Mouse (Mus musculus) forebrain, postnatal 0 days (tissue): ENCODE measurements around the gene Kcnn3. TPM values are rescaled to one million over a fixed set of nuclear protein-coding genes. Genes with fewer than 3 reads are reported as not detected.

Experiments used
- ATAC-seq: fragments of 200-750 bp; cut with Nextera tagmentation; 2 replicates; pipeline ENCODE4 v1.8.0; 2017; ENCODE audit warnings: mild to moderate bottlenecking, moderate library complexity
- DNase-seq: peaks from one replicate; pipeline ENCODE4 v3.0.0-alpha.2; 2015
- H3K27ac ChIP-seq: fragments of 300-500 bp; sonication (generic); 2 replicates; pipeline ENCODE4 v1.5.1; 2014; ENCODE audit warnings: low read depth, mild to moderate bottlenecking, antibody characterized with exemption, low read length, moderate library complexity, mixed read lengths
- H3K27me3 ChIP-seq: fragments of 300-500 bp; sonication (generic); 2 replicates; pipeline ENCODE4 v1.6.1; 2014; ENCODE audit warnings: mild to moderate bottlenecking, low read length, mixed read lengths; ENCODE audit not compliant: insufficient read depth
- H3K36me3 ChIP-seq: fragments of 300-500 bp; sonication (generic); 2 replicates; pipeline ENCODE4 v1.6.1; 2014; ENCODE audit warnings: mild to moderate bottlenecking, moderate library complexity; ENCODE audit not compliant: insufficient read depth
- H3K4me1 ChIP-seq: fragments of 300-500 bp; sonication (generic); 2 replicates; pipeline ENCODE4 v1.6.1; 2014; ENCODE audit warnings: antibody characterized with exemption; ENCODE audit not compliant: insufficient read depth
- H3K4me2 ChIP-seq: fragments of 300-500 bp; sonication (generic); 2 replicates; pipeline ENCODE4 v1.6.1; 2014; ENCODE audit warnings: low read depth, mild to moderate bottlenecking, moderate library complexity
- H3K4me3 ChIP-seq: fragments of 300-500 bp; sonication (generic); 2 replicates; pipeline ENCODE4 v1.5.1; 2014; ENCODE audit warnings: low read depth, low read length, mixed read lengths
- H3K9ac ChIP-seq: fragments of 300-500 bp; sonication (generic); 2 replicates; pipeline ENCODE4 v1.6.1; 2014; ENCODE audit warnings: mild to moderate bottlenecking
- H3K9me3 ChIP-seq: fragments of 300-500 bp; sonication (generic); 2 replicates; pipeline ENCODE4 v1.6.1; 2016; ENCODE audit warnings: low read length
- CTCF ChIP-seq: sonication (generic); IDR thresholded peaks from 2 replicates; pipeline ENCODE4 v1.5.1; 2016; ENCODE audit warnings: antibody characterized with exemption, control low read depth, low read depth
- WGBS: fragments of 180-500 bp; shearing (Covaris S2); extraction: QIAGEN DNeasy Blood & Tissue Kit; methylation state at CpG from one replicate; pipeline ENCODE4 v1.1.7; 2014; 5-methylcytosine and 5-hydroxymethylcytosine counted together
- polyA plus RNA-seq: library from polyadenylated mRNA; unstranded; fragments of >200 nt; fragmentation: Nextera tagmentation; extraction: Ambion mirVana; gene quantifications from 2 replicates; pipeline ENCODE4 v1.2.1, GENCODE M21; 2015
- total RNA-seq: library from RNA; depleted of rRNA; stranded (reverse); fragments of >200 nt; gene quantifications from 2 replicates; pipeline ENCODE4 v1.2.3, GENCODE M21; 2014

Gene Kcnn3
- total and polyA plus RNA-seq, 2 experiments from 2014 or later = 5.1 to 13.6 TPM

DNA sequence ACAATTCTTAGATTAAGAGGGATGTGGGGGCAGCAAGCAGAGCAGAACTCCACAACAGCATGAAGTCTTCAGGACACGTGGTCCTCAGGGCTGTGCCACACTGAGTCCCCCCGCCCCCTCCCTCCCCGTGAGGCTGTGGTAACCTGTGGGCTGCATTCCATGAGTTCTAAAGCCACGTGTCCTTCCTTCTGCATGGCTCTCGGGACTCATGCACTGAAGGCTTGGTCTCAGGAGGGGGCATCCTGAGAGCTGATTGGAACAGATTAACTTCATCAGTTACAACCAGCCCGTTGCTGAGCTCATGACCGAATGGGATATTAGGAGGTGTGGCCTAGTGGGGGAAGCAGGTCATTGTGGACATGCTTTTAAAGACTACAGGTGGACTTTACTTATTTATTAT is 20.3 kb upstream of the Kcnn3 start:
- Histone ChIP-seq H3K9ac (no peak overlapping the region), H3K4me1 (no peaks in the 10 kb centered on the region), H3K27ac (no peak overlapping the region), H3K36me3 (no peaks in the 10 kb centered on the region), H3K27me3 (no peaks in the 10 kb centered on the region), H3K9me3 (no peaks in the 10 kb centered on the region), H3K4me3 (no peak overlapping the region), H3K4me2 (no peak overlapping the region)
- TF ChIP-seq CTCF = no peak
- ATAC-seq = no peak
- DNase-seq = no peak
- WGBS = 43% methylated on average over 7 of the region's 7 CpGs

DNA sequence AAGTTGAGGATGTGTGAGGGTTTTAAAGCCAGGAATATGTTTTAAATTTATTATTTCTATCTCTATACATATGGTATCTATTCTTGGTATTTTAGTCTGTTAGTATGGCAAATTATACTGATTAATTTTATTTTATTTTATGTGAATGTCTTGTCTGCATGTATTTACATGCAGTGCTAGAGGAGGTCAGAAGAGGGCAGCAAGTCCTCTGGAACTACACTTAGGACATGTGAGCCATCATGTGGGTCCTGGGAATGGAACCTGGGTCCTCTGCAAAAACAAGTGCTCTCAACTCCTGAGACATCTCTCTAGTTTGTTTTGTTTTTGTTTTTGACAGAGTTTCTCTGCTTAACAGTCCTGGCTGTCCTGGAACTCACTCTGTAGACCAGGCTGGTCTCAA is 18.5 kb upstream of the Kcnn3 start:
- Histone ChIP-seq H3K9ac (no peak overlapping the region), H3K27ac (no peak overlapping the region), H3K27me3 (no peaks in the 10 kb centered on the region), H3K9me3 (no peaks in the 10 kb centered on the region), H3K4me2 (no peak overlapping the region), H3K4me3 (no peak overlapping the region), H3K36me3 (no peaks in the 10 kb centered on the region), H3K4me1 (no peaks in the 10 kb centered on the region)
- peak; percentile 43; the same call in 1 of the 2 replicates for TF ChIP-seq CTCF
- DNase-seq (no peak), ATAC-seq (no peak)

DNA sequence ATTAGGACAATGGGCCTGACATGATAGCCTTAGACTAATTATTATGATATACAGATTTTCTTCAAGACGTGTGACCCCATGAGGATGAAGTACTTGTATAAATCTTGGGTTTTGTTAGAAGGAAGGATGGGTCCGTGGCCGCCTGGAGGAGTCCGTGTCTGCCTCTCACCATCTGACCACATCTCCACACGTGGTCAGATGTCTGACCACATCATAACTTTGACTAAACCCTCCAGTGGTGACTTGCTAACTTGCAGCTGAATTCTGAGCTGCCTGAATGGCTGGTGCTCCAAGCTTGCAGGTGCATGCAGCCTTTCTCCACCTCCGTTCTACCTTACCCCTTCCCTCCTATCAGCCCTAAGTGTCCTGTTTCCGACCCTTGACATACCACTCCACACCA is 17.4 kb upstream of the Kcnn3 start:
- 87% methylated on average over 7 of the region's 7 CpGs for WGBS
- no peak for ATAC-seq
- Histone ChIP-seq H3K27ac (no peak overlapping the region), H3K36me3 (no peaks in the 10 kb centered on the region), H3K9ac (no peak overlapping the region), H3K27me3 (no peaks in the 10 kb centered on the region), H3K4me1 (no peaks in the 10 kb centered on the region), H3K9me3 (no peaks in the 10 kb centered on the region), H3K4me3 (no peak overlapping the region), H3K4me2 (no peak overlapping the region)
- TF ChIP-seq CTCF = no peak
- DNase-seq = no peak

DNA sequence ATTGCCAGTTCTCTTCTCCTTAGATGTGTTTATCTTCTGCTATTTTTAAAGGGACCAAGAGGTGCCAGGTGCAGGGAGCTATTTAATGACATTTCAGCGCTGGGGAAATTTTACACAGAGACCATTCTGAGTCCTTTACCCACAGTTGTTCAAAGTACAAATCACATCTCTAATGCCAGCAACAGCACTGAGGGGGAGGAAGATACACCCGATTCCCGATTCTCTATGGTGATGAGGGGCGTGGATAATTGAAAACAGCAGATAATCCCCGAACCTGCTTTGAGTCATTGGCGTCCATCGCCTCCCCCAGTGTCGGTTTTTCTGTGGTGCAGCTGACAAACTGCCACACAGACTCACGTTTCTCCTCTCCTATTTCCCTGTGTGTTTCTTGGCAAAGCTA is 11.9 kb upstream of the Kcnn3 start:
- H3K27me3 ChIP-seq = no peaks in the 10 kb centered on the region
- no peak overlapping the region for H3K4me2 ChIP-seq
- no peak for TF ChIP-seq CTCF
- H3K36me3 ChIP-seq = no peaks in the 10 kb centered on the region
- H3K4me3 ChIP-seq = no peak overlapping the region
- H3K9ac ChIP-seq = no peak overlapping the region
- H3K4me1 ChIP-seq = 0 out of 2 replicates have a peak, but pooled peaks cover 6% of the 10 kb centered on the region
- H3K27ac ChIP-seq = no peak overlapping the region
- DNase-seq (no peak), ATAC-seq (no peak)
- 25% methylated on average over 9 of the region's 9 CpGs for WGBS
- H3K9me3 ChIP-seq = no peaks in the 10 kb centered on the region

DNA sequence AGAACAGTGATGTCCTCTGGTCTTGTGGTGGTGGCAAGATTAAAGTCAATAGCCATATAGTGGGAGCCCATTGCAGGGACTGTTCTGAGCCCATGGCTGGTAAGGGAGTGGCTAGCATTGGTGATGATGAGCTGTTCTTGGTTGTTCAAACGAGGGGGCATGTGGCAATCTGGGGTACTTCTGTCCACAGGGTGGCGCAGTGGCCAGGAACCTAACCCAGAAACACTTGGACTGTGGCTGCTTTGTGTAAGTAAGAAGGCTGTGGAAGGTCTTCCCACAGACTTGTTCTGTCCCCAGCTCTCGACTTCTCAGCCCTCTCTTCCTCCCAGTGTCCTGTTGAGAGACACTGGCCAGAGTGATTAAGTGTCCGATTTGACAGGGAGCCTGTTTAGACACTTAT is 9.0 kb upstream of the Kcnn3 start:
- peak; percentile 78 for DNase-seq
- Histone ChIP-seq H3K36me3 (no peaks in the 10 kb centered on the region), H3K27ac (0 out of 2 replicates have a peak overlapping the region, but pooled peaks have one; percentile 11), H3K9ac (0 out of 2 replicates have a peak overlapping the region, but pooled peaks have one; percentile 19), H3K9me3 (no peaks in the 10 kb centered on the region), H3K4me1 (0 out of 2 replicates have a peak, but pooled peaks cover 6% of the 10 kb centered on the region), H3K27me3 (no peaks in the 10 kb centered on the region), H3K4me2 (peak overlapping the region; percentile 30), H3K4me3 (no peak overlapping the region)
- peak; percentile 81 for ATAC-seq
- WGBS = 12% methylated on average over 4 of the region's 4 CpGs
- TF ChIP-seq CTCF = peak; percentile 80

DNA sequence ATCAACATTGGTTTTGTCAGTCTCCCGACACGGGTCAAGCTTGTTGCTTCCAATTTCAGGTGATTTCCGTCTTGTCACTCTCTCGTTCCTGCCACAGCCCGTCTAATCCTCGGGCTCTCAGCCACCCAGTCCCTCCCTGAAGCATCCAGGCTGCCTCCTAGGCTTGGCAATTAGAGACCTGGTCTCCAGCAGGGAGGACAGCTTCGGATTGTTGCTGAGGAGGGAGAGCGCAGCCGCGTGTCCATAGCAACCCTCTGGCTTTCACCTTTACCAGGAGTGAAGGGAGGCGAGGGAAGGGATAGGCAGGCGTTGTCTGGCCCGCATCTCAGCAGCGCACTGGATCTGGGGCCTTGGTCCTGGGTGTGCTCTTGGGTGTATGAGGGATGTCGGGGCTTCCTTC is 8.6 kb upstream of the Kcnn3 start:
- Histone ChIP-seq H3K9ac (0 out of 2 replicates have a peak overlapping the region, but pooled peaks have one; percentile 19), H3K36me3 (no peaks in the 10 kb centered on the region), H3K4me3 (no peak overlapping the region), H3K4me2 (peak overlapping the region; percentile 30), H3K9me3 (no peaks in the 10 kb centered on the region), H3K4me1 (0 out of 2 replicates have a peak, but pooled peaks cover 6% of the 10 kb centered on the region), H3K27me3 (no peaks in the 10 kb centered on the region), H3K27ac (0 out of 2 replicates have a peak overlapping the region, but pooled peaks have one; percentile 11)
- TF ChIP-seq CTCF = no peak
- DNase-seq (no peak), ATAC-seq (peak; percentile 77)
- 11% methylated on average over 15 of the region's 15 CpGs for WGBS

DNA sequence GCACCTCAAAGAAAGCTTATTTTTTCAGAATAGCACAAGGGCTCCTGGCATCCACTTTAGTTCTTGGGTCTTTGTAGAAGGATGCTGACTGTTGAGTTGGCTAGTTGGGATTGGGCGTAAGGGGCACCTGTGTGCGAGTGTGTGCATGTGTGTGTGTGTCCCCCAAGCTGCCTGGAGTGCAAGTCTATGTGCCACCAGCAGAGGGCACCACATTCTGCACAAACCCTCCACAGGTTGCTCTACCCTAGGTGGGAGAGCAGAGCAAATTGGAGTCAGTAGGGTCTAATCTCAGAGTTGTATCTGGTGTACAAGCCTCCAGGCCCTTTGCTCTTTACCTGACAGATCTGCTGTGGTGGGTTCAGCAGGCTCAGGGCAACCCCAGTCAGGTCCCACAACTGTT is 7.7 kb upstream of the Kcnn3 start:
- Histone ChIP-seq H3K9me3 (no peaks in the 10 kb centered on the region), H3K9ac (no peak overlapping the region), H3K4me3 (no peak overlapping the region), H3K27ac (no peak overlapping the region), H3K4me2 (no peak overlapping the region), H3K36me3 (no peaks in the 10 kb centered on the region), H3K27me3 (no peaks in the 10 kb centered on the region), H3K4me1 (0 out of 2 replicates have a peak, but pooled peaks cover 6% of the 10 kb centered on the region)
- peak; percentile 38 for DNase-seq
- peak; percentile 73 for TF ChIP-seq CTCF
- WGBS = 94% methylated on average over 2 of the region's 2 CpGs
- ATAC-seq = no peak
